In the genomic region with DNA sequence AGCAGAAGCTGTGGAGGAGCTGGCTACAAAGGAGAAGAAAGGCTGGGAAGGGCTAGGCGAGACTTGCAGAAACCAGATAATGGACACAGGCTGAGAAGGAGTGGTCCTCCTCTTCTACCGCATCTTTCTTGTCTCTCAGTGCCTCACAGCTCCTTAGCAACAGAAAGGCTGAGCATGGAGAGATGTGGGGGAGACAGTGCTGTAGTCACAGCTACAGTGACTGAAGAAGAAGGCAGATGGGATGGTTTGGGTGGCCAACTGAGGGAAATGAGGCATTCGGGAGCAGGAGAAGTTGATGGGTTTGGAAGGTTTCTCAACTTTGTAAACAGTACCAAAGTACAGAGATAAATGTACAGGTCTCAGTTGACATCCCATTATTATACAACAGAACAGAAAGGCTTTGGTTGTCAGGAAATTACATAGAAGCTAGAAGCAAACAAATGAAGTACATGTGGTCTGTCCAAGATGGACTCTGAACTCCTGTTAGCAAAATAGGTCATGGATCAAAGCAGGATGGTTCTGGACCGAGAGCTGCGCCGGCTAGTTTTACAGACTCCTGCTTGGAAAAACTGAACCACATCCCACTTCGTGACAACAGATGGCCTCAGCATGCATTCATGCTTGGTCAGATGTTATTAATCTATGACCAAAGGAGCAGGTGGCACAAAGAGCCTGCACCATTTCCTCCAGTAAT, we compare ENCODE assay signal across 8 mouse cellular contexts.
DNase-seq lines count a peak whose midpoint lies in the region; ATAC-seq and TF ChIP-seq lines count a peak whose summit lies in the region.

No protein-coding gene starts in this region.

- WGBS in forebrain, embryonic 13.5 days, result 46% methylated on average over 7 of the region's 7 CpGs
- WGBS in liver, embryonic 15.5 days (ENCODE audit: insufficient replicate concordance), result 64% methylated on average over 7 of the region's 7 CpGs
- WGBS in limb, embryonic 10.5 days, result 79% methylated on average over 7 of the region's 7 CpGs

- H3K4me3 ChIP-seq in forebrain, embryonic 13.5 days, result no peak overlapping the region
- no peak overlapping the region for H3K4me3 ChIP-seq in liver, embryonic 15.5 days (replicated peaks)
- H3K4me3 ChIP-seq in limb, embryonic 10.5 days, result no peak overlapping the region

- H3K27ac ChIP-seq in forebrain, embryonic 13.5 days, result no peak overlapping the region; the same call in 1 of the 2 replicates
- peak overlapping the region; percentile 77 for H3K27ac ChIP-seq in liver, embryonic 15.5 days (replicated peaks)
- no peak overlapping the region for H3K27ac ChIP-seq in limb, embryonic 10.5 days

- H3K4me2 ChIP-seq in forebrain, embryonic 13.5 days, result no peak overlapping the region
- H3K4me2 ChIP-seq in liver, embryonic 15.5 days, result no peak overlapping the region

- no peak overlapping the region for H3K9ac ChIP-seq in forebrain, embryonic 13.5 days
- H3K9ac ChIP-seq in liver, embryonic 15.5 days, result no peak overlapping the region

- no peak for TF ChIP-seq POLR2A in brain, embryonic 14.5 days (IDR thresholded peaks at IDR 0.05; ENCODE audit: borderline replicate concordance, extremely low read depth, insufficient read depth, insufficient read length, poor library complexity, severe bottlenecking)

- intact Hi-C loops in heart, postnatal 14 days (cut with DNase I), result no loop called here

- ATAC-seq in frontal cortex, adult (ENCODE audit: low TSS enrichment), result peak; percentile 96
- peak; percentile 54 for ATAC-seq in forebrain, embryonic 13.5 days
- ATAC-seq in liver, embryonic 15.5 days (ENCODE audit: insufficient read depth), result peak; percentile 85

- H3K4me1 ChIP-seq in forebrain, embryonic 13.5 days, result peaks cover 19% of the 10 kb centered on the region
- H3K4me1 ChIP-seq in liver, embryonic 15.5 days (replicated peaks), result 0 out of 2 replicates have a peak, but pooled peaks cover 3% of the 10 kb centered on the region
- no peaks in the 10 kb centered on the region for H3K4me1 ChIP-seq in limb, embryonic 10.5 days

- H3K27me3 ChIP-seq in forebrain, embryonic 13.5 days, result no peaks in the 10 kb centered on the region
- no peaks in the 10 kb centered on the region for H3K27me3 ChIP-seq in liver, embryonic 15.5 days
- no peaks in the 10 kb centered on the region for H3K27me3 ChIP-seq in limb, embryonic 10.5 days (ENCODE audit: low read depth, poor library complexity, severe bottlenecking)

- no peak for TF ChIP-seq CTCF in brain, embryonic 14.5 days (IDR thresholded peaks at IDR 0.05; ENCODE audit: borderline replicate concordance, extremely low read depth, insufficient read depth, insufficient read length)

- H3K9me3 ChIP-seq in forebrain, embryonic 13.5 days (replicated peaks), result no peaks in the 10 kb centered on the region
- no peaks in the 10 kb centered on the region for H3K9me3 ChIP-seq in liver, embryonic 15.5 days (replicated peaks)
- H3K9me3 ChIP-seq in limb, embryonic 10.5 days (replicated peaks), result no peaks in the 10 kb centered on the region

- no peak for DNase-seq in frontal cortex, postnatal 14 days (ENCODE audit: low spot score in 2 of 2)
- peak; percentile 78 for DNase-seq in brain, embryonic 14.5 days (ENCODE audit: low read depth)
- DNase-seq in heart, postnatal 14 days, result no peak
- DNase-seq in limb, embryonic 10.5 days (ENCODE audit: low spot score), result no peak
- DNase-seq in layer of hippocampus, adult 11-12 months (ENCODE audit: low spot score), result no peak

- H3K36me3 ChIP-seq in forebrain, embryonic 13.5 days (ENCODE audit: poor library complexity, severe bottlenecking), result no peaks in the 10 kb centered on the region
- H3K36me3 ChIP-seq in liver, embryonic 15.5 days (replicated peaks), result no peaks in the 10 kb centered on the region
- H3K36me3 ChIP-seq in limb, embryonic 10.5 days, result no peaks in the 10 kb centered on the region
